Mouse (Mus musculus) midbrain, embryonic 10.5 days (tissue): Measurements from ENCODE around the gene Aox4. TPM values are rescaled to one million over a fixed set of nuclear protein-coding genes. Genes with fewer than 3 reads are reported as not detected.

Experiments
- DNase-seq: peaks from one replicate; pipeline ENCODE4 v3.0.0-alpha.2; 2017; ENCODE audit warnings: low spot score
- H3K27ac ChIP-seq: fragments of 300-500 bp; sonication (generic); replicated peaks from 2 replicates; pipeline ENCODE4 v1.5.1; 2016; ENCODE audit warnings: mild to moderate bottlenecking
- H3K27me3 ChIP-seq: fragments of 300-500 bp; sonication (generic); 2 replicates; pipeline ENCODE4 v1.6.1; 2016; ENCODE audit warnings: low read depth, mild to moderate bottlenecking; ENCODE audit not compliant: poor library complexity, severe bottlenecking
- H3K36me3 ChIP-seq: fragments of 300-500 bp; sonication (generic); 2 replicates; pipeline ENCODE4 v1.6.1; 2016; ENCODE audit warnings: mild to moderate bottlenecking, moderate library complexity
- H3K4me1 ChIP-seq: fragments of 300-500 bp; sonication (generic); 2 replicates; pipeline ENCODE4 v1.6.1; 2016
- H3K4me3 ChIP-seq: fragments of 300-500 bp; sonication (generic); 2 replicates; pipeline ENCODE4 v1.5.1; 2016; ENCODE audit warnings: mild to moderate bottlenecking, moderate library complexity
- H3K9me3 ChIP-seq: fragments of 300-500 bp; sonication (generic); replicated peaks from 2 replicates; pipeline ENCODE4 v1.6.1; 2016; ENCODE audit warnings: mild to moderate bottlenecking
- WGBS: fragments of 180-500 bp; shearing (Covaris S2); methylation state at CpG from one replicate; pipeline ENCODE4 v1.1.7; 2016; 5-methylcytosine and 5-hydroxymethylcytosine counted together
- polyA plus RNA-seq: library from polyadenylated mRNA; unstranded; fragments of >200 nt; fragmentation: Nextera tagmentation; extraction: Ambion mirVana; gene quantifications from 2 replicates; pipeline ENCODE4 v1.2.1, GENCODE M21; 2016

Aox4 gene
- polyA plus RNA-seq, 1 experiment from 2014 or later = 0.11 TPM

DNA sequence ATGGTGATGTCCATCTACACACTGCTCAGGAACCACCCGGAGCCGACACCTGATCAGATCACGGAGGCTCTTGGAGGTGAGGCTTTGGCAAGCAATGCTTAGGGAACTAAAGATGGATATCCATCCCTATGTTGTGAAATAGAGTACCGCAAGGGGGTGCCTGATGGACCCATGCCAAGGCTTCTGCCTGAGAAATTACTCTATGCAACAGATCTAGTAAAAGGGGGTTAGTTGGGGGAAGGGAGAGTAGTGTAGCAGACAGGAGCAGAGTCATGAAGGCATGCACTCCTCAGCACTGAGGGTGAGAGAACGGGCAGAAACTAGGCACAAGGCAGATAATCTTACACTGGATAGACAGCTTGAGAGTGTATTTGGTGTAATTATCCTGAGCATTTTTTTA lies 11.7 kb downstream of the Aox4 start:
- no peak for DNase-seq
- H3K9me3 ChIP-seq = no peaks in the 10 kb centered on the region
- WGBS = 89% methylated on average over 5 of the region's 5 CpGs
- H3K4me3 ChIP-seq = no peak overlapping the region
- no peaks in the 10 kb centered on the region for H3K36me3 ChIP-seq
- no peaks in the 10 kb centered on the region for H3K27me3 ChIP-seq
- H3K4me1 ChIP-seq = no peaks in the 10 kb centered on the region
- no peak overlapping the region for H3K27ac ChIP-seq

DNA sequence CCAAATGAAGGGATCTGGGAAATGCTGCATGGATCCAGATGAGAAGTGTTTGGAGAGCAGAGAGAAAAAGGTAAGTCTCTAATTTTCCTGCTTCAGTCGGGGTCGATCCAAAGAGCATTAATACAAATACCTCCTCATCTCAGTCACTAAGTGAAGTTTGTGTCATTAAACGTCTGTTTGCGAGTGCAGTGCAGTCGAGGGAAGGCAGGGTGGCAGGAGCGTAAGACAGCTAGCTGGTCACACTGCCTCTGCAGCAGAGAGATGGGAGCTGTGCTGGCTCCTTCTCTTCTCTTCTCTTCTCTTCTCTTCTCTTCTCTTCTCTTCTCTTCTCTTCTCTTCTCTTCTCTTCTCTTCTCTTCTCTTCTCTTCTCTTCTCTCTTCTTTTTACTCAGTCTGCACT lies 17.9 kb downstream of the Aox4 start:
- no peaks in the 10 kb centered on the region for H3K27me3 ChIP-seq
- WGBS = 80% methylated on average over 6 of the region's 6 CpGs
- DNase-seq = no peak
- H3K36me3 ChIP-seq = no peaks in the 10 kb centered on the region
- no peak overlapping the region for H3K27ac ChIP-seq
- H3K9me3 ChIP-seq = no peaks in the 10 kb centered on the region
- no peak overlapping the region for H3K4me3 ChIP-seq
- H3K4me1 ChIP-seq = peaks cover 13% of the 10 kb centered on the region

DNA sequence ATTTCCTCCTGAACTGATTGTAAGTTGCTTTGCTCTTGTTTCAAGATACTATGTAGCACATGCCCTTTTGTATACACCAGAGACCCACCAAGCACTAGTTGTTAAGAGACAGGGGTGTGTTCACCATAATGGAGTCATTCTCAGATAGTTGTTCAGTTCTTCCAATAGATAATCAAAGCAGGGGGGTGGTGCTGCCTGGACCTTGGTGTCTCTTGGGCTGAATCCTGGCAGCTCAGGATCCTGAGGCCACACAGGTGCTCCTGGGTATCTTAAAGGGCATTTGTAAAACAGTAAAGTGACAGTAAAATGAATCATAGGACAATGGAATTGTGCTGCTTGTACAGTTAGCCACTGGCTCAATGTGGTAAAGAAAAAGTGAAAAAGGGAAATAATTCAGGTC lies 18.7 kb downstream of the Aox4 start:
- Histone ChIP-seq H3K4me3 (no peak overlapping the region), H3K27me3 (no peaks in the 10 kb centered on the region)
- DNase-seq = no peak

DNA sequence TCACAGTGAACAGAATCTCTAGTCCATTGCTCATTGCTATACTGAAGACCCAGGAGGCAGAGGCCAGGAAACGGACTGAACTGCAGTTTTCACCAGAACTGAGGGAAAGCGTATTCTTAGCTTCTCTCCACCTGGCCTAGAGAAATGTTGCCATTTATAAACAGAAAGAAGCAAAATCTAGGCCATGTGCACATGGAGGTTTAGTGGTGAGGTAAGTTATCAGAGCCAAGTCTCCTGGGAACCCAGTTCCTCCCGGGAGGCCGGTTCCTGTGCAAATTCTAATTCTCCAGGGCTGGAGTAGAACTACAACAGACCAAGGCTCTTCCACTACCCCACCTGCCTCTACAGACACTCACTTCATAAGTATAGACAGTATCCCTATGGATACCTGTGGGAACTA lies 19.6 kb downstream of the Aox4 start:
- H3K36me3 ChIP-seq = no peaks in the 10 kb centered on the region
- 93% methylated on average over 4 of the region's 4 CpGs for WGBS
- H3K9me3 ChIP-seq = no peaks in the 10 kb centered on the region
- no peak for DNase-seq
- no peaks in the 10 kb centered on the region for H3K27me3 ChIP-seq
- peak overlapping the region; percentile 57; the same call in 1 of the 2 replicates for H3K27ac ChIP-seq
- H3K4me3 ChIP-seq = no peak overlapping the region
- peaks cover 13% of the 10 kb centered on the region for H3K4me1 ChIP-seq

More for the DNA sequence above, 18.7 kb downstream of the Aox4 start:
- Histone ChIP-seq H3K36me3 (no peaks in the 10 kb centered on the region), H3K27ac (no peak overlapping the region), H3K9me3 (no peaks in the 10 kb centered on the region), H3K4me1 (peaks cover 13% of the 10 kb centered on the region)

DNA sequence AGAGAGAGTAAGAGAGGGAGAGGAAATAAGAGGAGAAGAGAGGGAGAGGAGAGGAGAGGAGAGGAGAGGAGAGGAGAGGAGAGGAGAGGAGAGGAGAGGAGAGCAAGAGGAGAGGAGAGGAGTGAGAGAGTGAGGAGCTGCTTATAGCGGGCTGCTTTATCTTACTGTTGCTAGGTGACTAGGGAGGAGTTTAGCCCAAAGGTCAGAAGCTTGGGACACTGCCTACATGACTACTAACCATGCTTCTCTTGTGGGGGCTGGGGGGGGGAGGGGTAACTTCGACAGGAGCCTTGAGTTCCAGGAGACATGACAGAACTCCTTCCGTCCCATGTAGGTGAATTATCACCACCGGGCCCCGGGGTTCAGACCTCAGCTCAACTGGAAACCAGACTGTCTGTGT lies 20.3 kb downstream of the Aox4 start:
- no peak overlapping the region for H3K27ac ChIP-seq
- no peak overlapping the region for H3K4me3 ChIP-seq
- H3K4me1 ChIP-seq = peaks cover 13% of the 10 kb centered on the region
- no peak for DNase-seq
- H3K36me3 ChIP-seq = no peaks in the 10 kb centered on the region
- no peaks in the 10 kb centered on the region for H3K9me3 ChIP-seq
- 50% methylated on average over 5 of the region's 5 CpGs for WGBS
- H3K27me3 ChIP-seq = no peaks in the 10 kb centered on the region

DNA sequence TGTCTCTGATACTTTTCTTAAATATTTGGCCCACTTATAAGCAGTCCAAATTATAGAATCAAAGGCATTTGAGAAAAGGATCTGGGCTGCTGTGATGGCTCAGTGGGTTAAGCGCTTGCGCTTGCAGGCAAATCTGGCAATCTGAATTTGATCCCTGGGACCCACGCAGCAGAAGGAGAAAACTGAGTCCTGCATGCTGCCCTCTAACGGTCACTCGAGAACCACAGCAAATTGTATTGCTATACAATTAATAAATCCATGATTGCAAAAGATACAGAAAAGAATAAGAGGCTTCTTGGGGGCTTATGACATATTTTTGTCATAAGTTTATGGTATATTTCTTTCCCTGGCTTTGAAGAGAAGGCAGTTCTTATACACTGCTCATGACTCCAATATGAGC lies 25.2 kb downstream of the Aox4 start:
- Histone ChIP-seq H3K4me1 (peaks cover 7% of the 10 kb centered on the region), H3K36me3 (no peaks in the 10 kb centered on the region), H3K4me3 (no peak overlapping the region), H3K27me3 (no peaks in the 10 kb centered on the region), H3K27ac (no peak overlapping the region), H3K9me3 (no peaks in the 10 kb centered on the region)
- 62% methylated on average over 5 of the region's 5 CpGs for WGBS
- DNase-seq = no peak

DNA sequence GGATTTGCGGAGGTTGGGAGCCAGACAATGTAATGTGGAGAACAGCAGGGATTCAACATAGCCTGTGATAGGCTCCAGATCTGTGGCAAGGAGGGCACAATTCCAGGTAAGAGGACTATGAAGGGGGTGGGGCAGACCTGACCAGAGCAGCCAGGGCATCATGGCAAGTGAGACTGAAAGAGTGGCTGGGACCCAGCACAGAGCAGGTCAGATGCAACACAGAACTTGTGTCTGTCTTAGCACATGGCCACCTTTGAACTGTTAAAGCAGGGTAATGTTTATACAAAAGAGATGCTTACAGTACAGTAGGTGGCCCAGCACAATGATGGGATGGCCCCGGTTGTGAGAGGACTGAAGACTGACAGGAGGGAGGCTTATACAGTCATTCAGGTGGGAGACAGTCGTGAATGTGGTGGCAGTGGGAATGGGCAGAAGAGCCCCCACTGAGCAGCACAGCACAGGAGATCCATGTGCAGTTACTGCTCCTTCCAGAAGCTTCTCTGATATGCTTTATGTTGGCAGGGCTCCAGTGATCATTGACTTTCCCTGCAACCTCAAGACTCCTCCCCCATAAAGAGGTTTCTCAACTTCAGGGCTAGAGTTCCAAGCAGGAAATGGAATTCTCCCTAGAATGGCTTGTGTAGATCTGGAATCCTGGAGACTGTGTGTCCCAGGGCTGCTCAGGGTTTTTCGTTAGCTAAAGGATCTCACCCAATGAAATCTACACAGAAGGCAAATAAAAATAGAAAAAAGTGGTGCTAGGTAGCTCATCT lies 27.5 kb downstream of the Aox4 start:
- 85% methylated on average over 4 of the region's 4 CpGs for WGBS
- DNase-seq = no peak
- Histone ChIP-seq H3K36me3 (no peaks in the 10 kb centered on the region), H3K4me1 (no peaks in the 10 kb centered on the region), H3K4me3 (no peak overlapping the region), H3K9me3 (no peaks in the 10 kb centered on the region), H3K27ac (no peak overlapping the region), H3K27me3 (no peaks in the 10 kb centered on the region)

DNA sequence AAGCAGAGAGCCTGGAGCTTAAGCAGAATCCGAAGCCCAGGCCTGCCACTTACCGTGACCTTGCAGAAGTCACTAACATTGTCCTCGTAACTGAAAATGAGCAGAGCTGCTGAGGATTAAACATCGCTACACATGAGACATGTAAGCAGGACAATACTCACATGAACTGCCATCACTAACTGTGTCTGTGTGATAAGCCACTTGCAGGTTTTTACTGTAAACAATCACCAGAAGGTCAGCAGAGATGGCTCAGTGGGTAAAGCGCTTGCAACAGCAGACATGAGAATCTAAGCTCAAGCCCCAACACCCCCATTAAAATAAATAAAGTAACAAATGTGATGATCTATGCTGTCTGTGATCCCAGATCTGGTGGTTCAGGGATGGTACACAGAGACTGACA lies 28.2 kb downstream of the Aox4 start:
- no peaks in the 10 kb centered on the region for H3K36me3 ChIP-seq
- H3K27ac ChIP-seq = no peak overlapping the region
- WGBS = 91% methylated on average over 5 of the region's 5 CpGs
- H3K9me3 ChIP-seq = no peaks in the 10 kb centered on the region
- DNase-seq = no peak
- no peak overlapping the region for H3K4me3 ChIP-seq
- H3K4me1 ChIP-seq = no peaks in the 10 kb centered on the region
- no peaks in the 10 kb centered on the region for H3K27me3 ChIP-seq

DNA sequence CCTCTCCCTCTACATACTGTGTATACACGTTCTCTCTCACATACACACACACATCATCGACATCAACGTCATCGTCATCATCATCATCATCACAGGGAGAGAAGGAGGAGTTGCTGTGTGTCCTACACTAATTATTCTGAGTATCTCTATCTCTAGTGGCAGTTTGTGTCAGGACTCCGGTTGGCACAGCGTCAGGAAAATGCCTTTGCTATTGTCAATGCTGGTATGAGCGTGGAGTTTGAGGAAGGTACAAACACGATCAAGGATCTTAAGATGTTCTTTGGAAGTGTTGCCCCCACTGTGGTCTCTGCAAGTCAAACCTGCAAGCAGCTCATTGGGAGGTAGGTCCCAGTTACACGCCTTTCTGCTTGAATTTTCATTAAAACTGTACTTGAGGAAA lies 28.8 kb downstream of the Aox4 start:
- Histone ChIP-seq H3K9me3 (no peaks in the 10 kb centered on the region), H3K27ac (no peak overlapping the region), H3K4me1 (no peaks in the 10 kb centered on the region), H3K4me3 (no peak overlapping the region), H3K36me3 (no peaks in the 10 kb centered on the region), H3K27me3 (no peaks in the 10 kb centered on the region)
- WGBS = 94% methylated on average over 9 of the region's 9 CpGs
- no peak for DNase-seq

DNA sequence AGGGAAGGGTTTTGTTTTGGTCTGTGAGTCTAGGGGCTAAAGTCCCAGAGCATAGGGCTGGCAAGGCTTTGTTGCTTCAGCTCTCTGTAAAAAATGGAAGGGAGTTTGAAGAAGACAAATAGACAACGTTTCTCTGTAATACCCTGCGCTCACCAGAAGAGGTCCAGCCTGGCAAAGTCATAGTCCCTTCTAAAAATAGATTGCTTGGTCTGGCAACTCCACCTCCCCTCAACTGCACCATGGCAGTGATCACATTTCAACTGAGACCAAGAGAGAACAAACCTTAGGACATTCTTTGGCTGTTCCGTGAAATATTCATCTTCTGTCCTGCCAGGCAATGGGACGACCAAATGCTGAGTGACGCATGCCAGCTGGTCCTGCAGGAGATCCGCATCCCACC lies 30.1 kb downstream of the Aox4 start:
- Histone ChIP-seq H3K36me3 (no peaks in the 10 kb centered on the region), H3K4me1 (no peaks in the 10 kb centered on the region), H3K4me3 (no peak overlapping the region), H3K27me3 (no peaks in the 10 kb centered on the region), H3K9me3 (no peaks in the 10 kb centered on the region), H3K27ac (no peak overlapping the region)
- DNase-seq = no peak
- 73% methylated on average over 6 of the region's 6 CpGs for WGBS

DNA sequence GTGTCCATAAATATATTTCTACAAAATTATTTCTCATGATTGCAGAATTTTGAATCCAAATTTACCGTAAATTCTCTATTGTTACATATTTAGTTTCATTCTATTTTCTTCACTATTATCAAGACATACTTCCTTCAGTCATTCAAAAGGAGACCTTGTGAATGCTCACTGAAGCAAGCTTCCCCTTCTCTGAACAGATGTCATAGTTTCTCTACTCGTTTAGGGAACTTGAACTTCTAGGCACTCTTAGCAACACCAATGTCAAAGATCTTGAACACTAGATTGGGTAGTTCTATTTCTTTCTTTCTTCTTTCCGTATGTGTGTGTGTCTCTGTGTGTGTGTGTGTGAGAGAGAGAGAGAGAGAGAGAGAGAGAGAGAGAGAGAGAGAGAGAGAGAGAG lies 34.3 kb downstream of the Aox4 start:
- no peaks in the 10 kb centered on the region for H3K9me3 ChIP-seq
- H3K4me1 ChIP-seq = no peaks in the 10 kb centered on the region
- DNase-seq = no peak
- no peak overlapping the region for H3K27ac ChIP-seq
- no peak overlapping the region for H3K4me3 ChIP-seq
- WGBS = 79% methylated on average over 3 of the region's 3 CpGs
- no peaks in the 10 kb centered on the region for H3K27me3 ChIP-seq
- H3K36me3 ChIP-seq = no peaks in the 10 kb centered on the region

DNA sequence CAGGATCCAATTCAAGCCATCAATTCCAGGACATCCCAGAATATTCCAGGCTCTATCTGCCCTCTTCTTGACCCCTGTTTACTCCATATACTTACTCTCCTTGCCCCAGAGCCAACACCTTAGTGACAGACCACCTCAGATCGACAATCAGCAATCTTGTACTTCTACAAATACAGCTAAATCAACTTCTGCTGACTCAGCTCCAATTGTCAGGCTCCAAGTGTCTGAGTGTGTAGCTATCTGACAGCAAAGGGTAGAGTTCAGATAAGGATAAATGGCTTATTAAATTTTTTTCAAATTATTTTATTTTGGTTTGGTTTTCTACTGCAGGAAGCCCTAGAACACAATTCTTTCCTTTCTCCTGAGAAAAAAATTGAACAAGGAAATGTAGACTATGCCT lies 38.3 kb downstream of the Aox4 start:
- Histone ChIP-seq H3K27ac (no peak overlapping the region), H3K9me3 (no peaks in the 10 kb centered on the region), H3K4me1 (no peaks in the 10 kb centered on the region), H3K27me3 (no peaks in the 10 kb centered on the region), H3K36me3 (no peaks in the 10 kb centered on the region), H3K4me3 (no peak overlapping the region)
- 93% methylated on average over 1 of the region's 1 CpGs for WGBS
- DNase-seq = no peak

DNA sequence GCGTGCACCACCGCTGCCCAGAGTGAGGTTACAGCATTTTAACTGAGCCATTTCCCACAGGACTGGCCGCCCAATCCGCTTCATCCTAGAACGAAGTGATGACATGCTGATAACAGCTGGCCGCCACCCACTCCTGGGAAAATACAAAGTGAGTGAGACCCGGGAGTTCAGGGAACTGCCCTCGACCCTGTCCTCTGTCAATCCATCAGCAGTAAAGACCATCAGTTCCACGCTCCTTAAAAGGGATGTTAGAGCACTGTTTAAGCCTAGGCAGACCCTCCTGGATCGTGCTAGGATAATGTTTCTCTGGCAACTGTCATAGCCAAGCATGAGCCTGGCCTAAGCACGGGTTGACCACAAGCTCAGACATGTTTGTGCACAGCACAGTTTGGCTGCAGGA lies 43.3 kb downstream of the Aox4 start:
- H3K27me3 ChIP-seq = no peaks in the 10 kb centered on the region
- H3K4me3 ChIP-seq = no peak overlapping the region
- no peak overlapping the region for H3K27ac ChIP-seq
- H3K36me3 ChIP-seq = no peaks in the 10 kb centered on the region
- H3K4me1 ChIP-seq = no peaks in the 10 kb centered on the region
- H3K9me3 ChIP-seq = no peaks in the 10 kb centered on the region
- DNase-seq = no peak
- WGBS = 87% methylated on average over 11 of the region's 11 CpGs
